Mouse (Mus musculus) layer of hippocampus, postnatal 10 days (tissue): ENCODE results near the gene Glrx5. TPM values are rescaled to one million over a fixed set of nuclear protein-coding genes. Genes with fewer than 3 reads are reported as not detected.

Source experiments
- DNase-seq, 2 experiments: peaks; one replicate each; pipeline ENCODE4 v3.0.0; 2021; ENCODE audit warnings: low spot score in 2 of 2
- microRNA-seq, 2 experiments: library from miRNA; unstranded; fragments of <30 nt; microRNA quantifications; one replicate each; pipeline ENCODE4 v1.2.0; 2021
- total RNA-seq, 2 experiments: library from RNA; stranded (reverse); gene quantifications; 2 replicates each; pipeline ENCODE4 v1.2.3; 2021

Gene Glrx5
- total RNA-seq, 2 experiments from 2014 or later = 62.2 to 76.7 TPM

GRCm38 (mm10) chr12:105068911-105069310 lies 36.4 kb downstream of the Glrx5 start:
- DNase-seq = no peak

GRCm38 (mm10) chr12:105073708-105074107 lies 41.2 kb downstream of the Glrx5 start:
- peak; percentile 41 to 62 for DNase-seq

- no peak for DNase-seq
Observed at GRCm38 (mm10) chr12:105075496-105075895, 43.0 kb downstream of the Glrx5 start.

GRCm38 (mm10) chr12:105076511-105076910 lies 44.0 kb downstream of the Glrx5 start:
- DNase-seq = no peak

GRCm38 (mm10) chr12:105077232-105077631 lies 44.7 kb downstream of the Glrx5 start:
- DNase-seq = no peak

GRCm38 (mm10) chr12:105084171-105084570 lies 51.7 kb downstream of the Glrx5 start:
- DNase-seq = no peak

GRCm38 (mm10) chr12:105084816-105085215 lies 52.3 kb downstream of the Glrx5 start:
- no peak for DNase-seq

GRCm38 (mm10) chr12:105085296-105085695 lies 52.8 kb downstream of the Glrx5 start:
- no peak for DNase-seq

- no peak for DNase-seq
Observed at GRCm38 (mm10) chr12:105086781-105087180, 54.3 kb downstream of the Glrx5 start.

- no peak for DNase-seq
Observed at GRCm38 (mm10) chr12:105087353-105087752, 54.9 kb downstream of the Glrx5 start.

- DNase-seq = no peak
Observed at GRCm38 (mm10) chr12:105089231-105089630, 56.7 kb downstream of the Glrx5 start.

- no peak for DNase-seq
Observed at GRCm38 (mm10) chr12:105091604-105092003, 59.1 kb downstream of the Glrx5 start.

Small RNA genes within 50 kb of the gene (microRNA-seq; reads per million reads assigned to microRNA genes)
- gene Mir3069 = 1.8 to 6.3 reads per million in 2 experiments

Other genes with a start within 250 kb of the Glrx5 start
- 10 to 100 TPM; 42.3 to 43.7 TPM for gene Clmn, start 167.6 kb upstream of the Glrx5 start, total RNA-seq
- under 1 TPM; 0.73 to 0.80 TPM for gene Syne3, start 22.9 kb upstream of the Glrx5 start, total RNA-seq
- not detected for gene Tcl1b2, start 113.3 kb downstream of the Glrx5 start, total RNA-seq
- not detected for gene Tcl1b1, start 127.0 kb downstream of the Glrx5 start, total RNA-seq
- not detected for gene Tcl1b5, start 143.7 kb downstream of the Glrx5 start, total RNA-seq
- gene Tcl1b3, start 158.4 kb downstream of the Glrx5 start, total RNA-seq = not detected
- gene Tcl1b4, start 169.3 kb downstream of the Glrx5 start, total RNA-seq = not detected
- gene Tcl1, start 190.1 kb downstream of the Glrx5 start, total RNA-seq = not detected